Mouse (Mus musculus): ENCODE data around the gene Stk16. TPM values are rescaled to one million over a fixed set of nuclear protein-coding genes. Genes with fewer than 3 reads are reported as not detected.

The Stk16 gene
- polyA plus RNA-seq, 1 experiment from 2014 or later = 131 TPM

Small RNAs within 50 kb of the gene (microRNA-seq; reads per million reads assigned to microRNA genes)
- gene Gm27943 = not detected

Other genes with a start within 250 kb of the Stk16 start
- gene Nhej1, start 85.6 kb upstream of the Stk16 start, polyA plus RNA-seq (2016; fragmentation: Nextera tagmentation; extraction: Ambion mirVana) = 10.2 and 10.3 TPM in 2 replicates
- gene Slc23a3, start 76.9 kb upstream of the Stk16 start, polyA plus RNA-seq (2016; fragmentation: Nextera tagmentation; extraction: Ambion mirVana) = 0.06 TPM in 1 of 2 replicates, not detected in the other
- gene Cnppd1, start 68.1 kb upstream of the Stk16 start, polyA plus RNA-seq (2016; fragmentation: Nextera tagmentation; extraction: Ambion mirVana) = 36.3 TPM in 2 replicates
- gene Retreg2, start 68.1 kb upstream of the Stk16 start, polyA plus RNA-seq (2016; fragmentation: Nextera tagmentation; extraction: Ambion mirVana) = 30.4 and 37.5 TPM in 2 replicates
- 30.2 and 32.1 TPM in 2 replicates for gene Zfand2b, start 42.2 kb upstream of the Stk16 start, polyA plus RNA-seq (2016; fragmentation: Nextera tagmentation; extraction: Ambion mirVana)
- gene Abcb6, start 30.4 kb upstream of the Stk16 start, polyA plus RNA-seq (2016; fragmentation: Nextera tagmentation; extraction: Ambion mirVana) = 24.6 and 29.8 TPM in 2 replicates
- gene Ankzf1, start 18.7 kb upstream of the Stk16 start, polyA plus RNA-seq (2016; fragmentation: Nextera tagmentation; extraction: Ambion mirVana) = 24.7 and 28.5 TPM in 2 replicates
- gene Atg9a, start 18.6 kb upstream of the Stk16 start, polyA plus RNA-seq (2016; fragmentation: Nextera tagmentation; extraction: Ambion mirVana) = 27.5 and 36.0 TPM in 2 replicates
- gene Glb1l, start within 50 bp of the Stk16 start, polyA plus RNA-seq (2016; fragmentation: Nextera tagmentation; extraction: Ambion mirVana) = 7.9 and 10.9 TPM in 2 replicates
- gene Tuba4a, start 9.0 kb downstream of the Stk16 start, polyA plus RNA-seq (2016; fragmentation: Nextera tagmentation; extraction: Ambion mirVana) = 35.2 and 50.8 TPM in 2 replicates
- gene A630095N17Rik, start 21.3 kb downstream of the Stk16 start, polyA plus RNA-seq (2016; fragmentation: Nextera tagmentation; extraction: Ambion mirVana) = not detected in 2 replicates
- 24.5 and 32.4 TPM in 2 replicates for gene Dnajb2, start 25.6 kb downstream of the Stk16 start, polyA plus RNA-seq (2016; fragmentation: Nextera tagmentation; extraction: Ambion mirVana)
- gene Ptprn, start 53.7 kb downstream of the Stk16 start, polyA plus RNA-seq (2016; fragmentation: Nextera tagmentation; extraction: Ambion mirVana) = 0.70 and 0.84 TPM in 2 replicates
- not detected in 2 replicates for gene Resp18, start 67.6 kb downstream of the Stk16 start, polyA plus RNA-seq (2016; fragmentation: Nextera tagmentation; extraction: Ambion mirVana)
- 142 and 144 TPM in 2 replicates for gene Dnpep, start 107.2 kb downstream of the Stk16 start, polyA plus RNA-seq (2016; fragmentation: Nextera tagmentation; extraction: Ambion mirVana)
- gene Des, start 149.5 kb downstream of the Stk16 start, polyA plus RNA-seq (2016; fragmentation: Nextera tagmentation; extraction: Ambion mirVana) = 341 and 642 TPM in 2 replicates
- 77.9 and 80.0 TPM in 2 replicates for gene Speg, start 164.5 kb downstream of the Stk16 start, polyA plus RNA-seq (2016; fragmentation: Nextera tagmentation; extraction: Ambion mirVana)
- gene Gmppa, start 225.1 kb downstream of the Stk16 start, polyA plus RNA-seq (2016; fragmentation: Nextera tagmentation; extraction: Ambion mirVana) = 73.4 and 75.4 TPM in 2 replicates
- 0.79 and 2.3 TPM in 2 replicates for gene Asic4, start 239.6 kb downstream of the Stk16 start, polyA plus RNA-seq (2016; fragmentation: Nextera tagmentation; extraction: Ambion mirVana)

All from heart, embryonic 10.5 days (tissue).